Mouse (Mus musculus) A20 (cell line): ENCODE measurements around the gene Vmn1r138.
"Not testable (repeated sequence)": the region's sequence is repeated elsewhere in the genome, so short reads cannot be mapped to it uniquely, and the experiment has no call there.

Source experiments
- DNase-seq: peaks from one replicate; pipeline ENCODE4 v3.0.0-alpha.2; 2011; ENCODE audit warnings: low read depth, low spot score

The Vmn1r138 gene

GRCm38 (mm10) chr7:22028797-22029196 lies at the start of gene Vmn1r138:
Gene Vmn1r138, minus strand, starts transcription at chr7:22028897.
- DNase-seq, result not testable (repeated sequence)

GRCm38 (mm10) chr7:22068757-22069156 lies 40.1 kb upstream of the Vmn1r138 start, which contains the start of gene Vmn1r139:
Gene Vmn1r139, plus strand, starts transcription at chr7:22069057.
- not testable (repeated sequence) for DNase-seq

GRCm38 (mm10) chr7:22056205-22056604 lies 27.5 kb upstream of the Vmn1r138 start, which contains the start of gene Gm6176:
Gene Gm6176, minus strand, starts transcription at chr7:22056305.
- DNase-seq, result not testable (repeated sequence)

- DNase-seq, result not testable (repeated sequence)
Measured at GRCm38 (mm10) chr7:21994287-21994686, 34.4 kb downstream of the Vmn1r138 start, which contains the start of gene Vmn1r137. Gene Vmn1r137, plus strand, starts transcription at chr7:21994587.
